Mouse (Mus musculus) hindbrain, embryonic 12.5 days (tissue): ENCODE data around the gene Cd3d. TPM values are rescaled to one million over a fixed set of nuclear protein-coding genes. Genes with fewer than 3 reads are reported as not detected.

Experiments
- ATAC-seq: fragments of 200-750 bp; cut with Nextera tagmentation; 2 replicates; pipeline ENCODE4 v1.8.0; 2017; ENCODE audit warnings: moderate TSS enrichment; ENCODE audit not compliant: low FRiP score
- H3K27ac ChIP-seq: fragments of 300-500 bp; sonication (generic); 2 replicates; pipeline ENCODE4 v1.5.1; 2016; ENCODE audit warnings: mild to moderate bottlenecking
- H3K27me3 ChIP-seq: fragments of 300-500 bp; sonication (generic); 2 replicates; pipeline ENCODE4 v1.6.1; 2016; ENCODE audit warnings: mild to moderate bottlenecking
- H3K36me3 ChIP-seq: fragments of 300-500 bp; sonication (generic); 2 replicates; pipeline ENCODE4 v1.6.1; 2016; ENCODE audit warnings: mild to moderate bottlenecking
- H3K4me1 ChIP-seq: fragments of 300-500 bp; sonication (generic); 2 replicates; pipeline ENCODE4 v1.6.1; 2016
- H3K4me2 ChIP-seq: fragments of 300-500 bp; sonication (generic); replicated peaks from 2 replicates; pipeline ENCODE4 v1.6.1; 2016; ENCODE audit warnings: mild to moderate bottlenecking
- H3K4me3 ChIP-seq: fragments of 300-500 bp; sonication (generic); 2 replicates; pipeline ENCODE4 v1.5.1; 2016; ENCODE audit warnings: mild to moderate bottlenecking
- H3K9ac ChIP-seq: fragments of 300-500 bp; sonication (generic); 2 replicates; pipeline ENCODE4 v1.6.1; 2016; ENCODE audit warnings: mild to moderate bottlenecking, moderate library complexity
- H3K9me3 ChIP-seq: fragments of 300-500 bp; sonication (generic); replicated peaks from 2 replicates; pipeline ENCODE4 v1.6.1; 2016; ENCODE audit warnings: mild to moderate bottlenecking
- WGBS: fragments of 180-500 bp; shearing (Covaris S2); methylation state at CpG from one replicate; pipeline ENCODE4 v1.1.7; 2016; 5-methylcytosine and 5-hydroxymethylcytosine counted together
- polyA plus RNA-seq: library from polyadenylated mRNA; unstranded; fragments of >200 nt; fragmentation: Nextera tagmentation; extraction: Ambion mirVana; gene quantifications from 2 replicates; pipeline ENCODE4 v1.2.1, GENCODE M21; 2016

Gene Cd3d
- polyA plus RNA-seq, 1 experiment from 2014 or later, result not detected

DNA sequence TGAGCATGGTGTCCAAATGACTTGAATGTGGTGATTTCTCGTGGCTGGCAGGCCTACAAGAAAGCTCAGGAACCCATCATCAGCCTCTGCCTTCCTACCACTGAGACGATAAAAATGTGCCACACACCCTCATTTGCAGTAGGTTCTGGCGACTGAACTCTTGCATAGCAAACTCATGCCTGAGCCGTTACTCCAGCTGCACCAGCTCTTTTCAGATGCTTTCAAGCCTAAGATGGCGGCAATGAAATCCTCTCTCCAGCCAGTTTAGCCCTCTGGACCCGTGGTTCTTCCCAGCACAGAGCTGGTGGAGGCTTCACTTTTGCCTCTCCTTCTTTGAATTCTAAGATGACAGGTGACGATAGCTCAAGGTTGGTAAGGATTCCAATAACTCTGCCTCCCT is 1.8 kb upstream of the Cd3d start:
- no peak overlapping the region for H3K27ac ChIP-seq

DNA sequence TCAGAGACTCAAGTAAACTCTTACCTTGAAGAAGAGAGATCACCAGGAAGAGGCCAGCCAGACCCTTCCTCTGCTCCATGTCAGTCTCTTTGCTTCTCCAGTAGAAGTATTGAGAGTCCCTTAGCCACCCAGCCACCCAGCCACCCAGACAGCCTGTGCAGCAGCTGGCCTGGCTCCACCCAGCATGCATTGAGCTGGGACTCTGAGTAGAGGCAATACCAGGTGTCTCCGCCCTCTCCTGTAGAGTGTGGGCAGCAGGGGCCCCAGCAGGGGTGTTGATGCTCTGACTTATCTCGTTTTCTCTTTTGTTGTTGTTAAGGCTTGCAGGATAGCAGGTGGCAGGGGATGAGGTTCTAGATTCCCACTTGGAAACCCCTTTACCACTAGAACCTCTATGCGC is 1.3 kb upstream of the Cd3d start, which contains the start of gene Cd3g:
Gene Cd3g (minus strand): TSS at position 190 of the 400 bp plus-strand sequence.
- peaks cover 3% of the 10 kb centered on the region; the same call in 1 of the 2 replicates for H3K27me3 ChIP-seq
- H3K4me3 ChIP-seq, result no peak within 1 kb of the TSS
- H3K4me1 ChIP-seq, result no peaks in the 10 kb centered on the region
- no peaks in the 10 kb centered on the region for H3K36me3 ChIP-seq
- H3K4me2 ChIP-seq, result no peak within 1 kb of the TSS
- H3K9me3 ChIP-seq, result no peaks in the 10 kb centered on the region
- WGBS, result 79% methylated on average over 3 of the region's 3 CpGs
- no peak within 1 kb of the TSS for H3K9ac ChIP-seq
- no peak within 1 kb of the TSS for H3K27ac ChIP-seq
- ATAC-seq, result no peak

More for the DNA sequence above, 1.8 kb upstream of the Cd3d start:
- Histone ChIP-seq H3K9me3 (no peaks in the 10 kb centered on the region), H3K9ac (no peak overlapping the region), H3K4me2 (no peak overlapping the region), H3K27me3 (peaks cover 3% of the 10 kb centered on the region; the same call in 1 of the 2 replicates), H3K4me1 (no peaks in the 10 kb centered on the region), H3K36me3 (no peaks in the 10 kb centered on the region), H3K4me3 (no peak overlapping the region)
- no peak for ATAC-seq
- 82% methylated on average over 7 of the region's 7 CpGs for WGBS

DNA sequence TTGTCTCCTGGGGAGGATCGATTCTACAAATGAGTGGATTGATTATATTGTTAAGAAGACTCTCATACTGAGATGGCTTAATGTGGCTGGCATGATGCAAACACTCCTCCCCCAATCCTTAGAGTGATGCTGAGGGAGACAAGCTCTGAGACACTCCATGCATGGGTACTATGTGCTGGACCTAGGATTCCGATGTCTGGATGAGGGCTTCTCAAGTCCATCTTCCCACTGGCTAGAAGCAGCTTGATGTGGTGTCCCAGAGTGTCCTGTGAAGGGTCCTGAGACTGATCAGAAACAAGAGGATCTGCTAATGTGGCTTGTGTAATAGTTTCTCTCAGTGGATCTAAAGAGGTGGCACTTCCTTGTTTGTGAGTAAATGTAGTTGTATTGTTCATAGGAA is 482 bp upstream of the Cd3d start:
- no peaks in the 10 kb centered on the region for H3K4me1 ChIP-seq
- WGBS, result 95% methylated on average over 2 of the region's 2 CpGs
- no peaks in the 10 kb centered on the region for H3K9me3 ChIP-seq
- no peak for ATAC-seq
- H3K27me3 ChIP-seq, result peaks cover 3% of the 10 kb centered on the region; the same call in 1 of the 2 replicates
- H3K36me3 ChIP-seq, result no peaks in the 10 kb centered on the region
- H3K9ac ChIP-seq, result no peak overlapping the region
- no peak overlapping the region for H3K27ac ChIP-seq
- no peak overlapping the region for H3K4me3 ChIP-seq
- H3K4me2 ChIP-seq, result no peak overlapping the region

DNA sequence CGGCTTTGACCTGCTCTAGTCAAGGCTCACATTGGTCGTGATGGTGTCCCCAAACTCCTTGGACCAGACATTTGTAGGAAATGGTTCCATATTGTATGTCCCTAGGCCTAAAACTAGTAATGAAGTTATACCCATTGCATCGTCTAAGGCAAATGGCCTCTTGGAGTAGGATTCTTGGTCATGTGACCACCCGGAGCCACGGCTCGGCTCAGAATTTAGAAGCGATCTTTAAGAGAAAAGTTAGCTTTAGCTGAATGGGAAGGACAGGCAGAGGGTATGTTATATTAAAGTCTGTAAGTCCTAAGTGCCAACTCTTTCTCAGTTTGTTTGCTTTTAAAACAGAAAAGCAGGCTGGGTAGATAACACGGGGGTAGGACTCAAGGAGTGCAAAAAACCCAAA is 495 bp downstream of the Cd3d start:
- no peaks in the 10 kb centered on the region for H3K9me3 ChIP-seq
- 92% methylated on average over 8 of the region's 8 CpGs for WGBS
- peaks cover 3% of the 10 kb centered on the region; the same call in 1 of the 2 replicates for H3K27me3 ChIP-seq
- no peak overlapping the region for H3K9ac ChIP-seq
- H3K4me2 ChIP-seq, result no peak overlapping the region
- no peak overlapping the region for H3K4me3 ChIP-seq
- no peaks in the 10 kb centered on the region for H3K4me1 ChIP-seq
- no peaks in the 10 kb centered on the region for H3K36me3 ChIP-seq
- no peak overlapping the region for H3K27ac ChIP-seq
- no peak for ATAC-seq

DNA sequence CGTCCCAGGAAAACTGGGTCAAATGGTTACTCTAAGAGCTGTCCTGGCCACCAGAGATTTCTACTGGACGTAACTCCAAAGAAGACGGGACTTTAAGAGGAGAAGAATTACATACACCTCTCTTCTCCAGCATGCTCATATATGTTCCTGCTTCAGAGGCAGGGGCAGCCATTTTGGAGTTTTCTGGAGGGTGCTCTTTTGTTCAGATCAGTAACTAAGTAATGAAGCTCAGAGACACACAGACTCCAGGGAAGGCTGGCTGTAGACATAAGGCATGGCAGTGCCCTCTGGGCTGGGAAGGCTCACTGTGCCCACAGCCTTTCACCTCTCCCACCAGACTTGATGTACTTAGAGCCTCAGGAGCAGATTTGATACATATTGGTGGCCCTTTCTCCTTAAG is 945 bp downstream of the Cd3d start:
- Histone ChIP-seq H3K4me2 (no peak overlapping the region), H3K4me3 (no peak overlapping the region), H3K9ac (no peak overlapping the region), H3K36me3 (no peaks in the 10 kb centered on the region), H3K9me3 (no peaks in the 10 kb centered on the region), H3K27ac (no peak overlapping the region), H3K4me1 (no peaks in the 10 kb centered on the region), H3K27me3 (peaks cover 3% of the 10 kb centered on the region; the same call in 1 of the 2 replicates)
- WGBS, result 86% methylated on average over 3 of the region's 3 CpGs
- ATAC-seq, result no peak

DNA sequence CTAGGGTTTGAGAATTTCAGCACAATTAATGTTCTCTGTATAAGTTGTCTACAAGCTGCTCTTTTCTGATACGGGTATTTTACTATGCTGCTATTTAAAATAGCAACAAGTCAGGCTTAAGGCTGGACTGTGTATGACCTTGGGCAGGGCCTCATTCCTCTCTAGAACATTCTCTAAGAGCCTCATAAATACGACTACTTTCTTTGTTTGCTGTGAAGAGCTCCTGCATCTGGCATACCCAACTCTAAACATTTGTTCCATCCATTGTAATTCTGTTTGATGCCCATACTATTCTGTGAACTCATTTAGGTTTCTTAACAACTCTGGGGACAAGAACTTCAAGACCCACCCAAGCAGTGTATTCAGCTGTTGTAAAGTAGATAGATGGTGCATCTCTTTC is 1.4 kb downstream of the Cd3d start:
- 78% methylated on average over 2 of the region's 2 CpGs for WGBS
- H3K27me3 ChIP-seq, result peaks cover 3% of the 10 kb centered on the region; the same call in 1 of the 2 replicates

DNA sequence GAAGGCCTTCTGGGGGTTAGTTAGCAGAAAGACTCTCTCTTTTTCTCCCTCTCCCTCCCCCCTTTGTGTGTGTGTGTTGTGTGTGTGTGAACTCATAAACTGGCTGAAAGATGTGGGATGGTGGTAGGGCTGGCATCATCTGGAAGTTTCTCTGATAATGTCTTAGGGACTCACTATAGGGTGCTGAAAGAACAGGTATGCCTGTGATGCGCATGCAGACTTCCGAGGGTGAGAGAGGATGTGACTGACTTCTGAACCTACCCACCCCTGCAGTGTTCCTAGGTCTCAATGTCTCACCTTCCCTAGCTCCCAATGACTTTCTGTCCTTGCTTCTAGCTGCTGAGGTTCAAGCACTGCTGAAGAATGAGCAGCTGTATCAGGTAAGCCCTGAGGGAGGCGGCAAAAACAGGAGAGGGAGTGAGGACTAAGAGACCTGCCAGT is 4.2 kb downstream of the Cd3d start:
- Histone ChIP-seq H3K36me3 (no peaks in the 10 kb centered on the region), H3K4me3 (no peak overlapping the region), H3K9me3 (no peaks in the 10 kb centered on the region), H3K9ac (no peak overlapping the region), H3K4me1 (no peaks in the 10 kb centered on the region), H3K27ac (no peak overlapping the region), H3K27me3 (no peaks in the 10 kb centered on the region), H3K4me2 (no peak overlapping the region)
- no peak for ATAC-seq
- WGBS, result 81% methylated on average over 3 of the region's 3 CpGs

More for the DNA sequence above, 1.4 kb downstream of the Cd3d start:
- ATAC-seq, result no peak
- no peaks in the 10 kb centered on the region for H3K9me3 ChIP-seq
- H3K9ac ChIP-seq, result no peak overlapping the region
- H3K4me1 ChIP-seq, result no peaks in the 10 kb centered on the region
- no peak overlapping the region for H3K4me3 ChIP-seq
- H3K27ac ChIP-seq, result no peak overlapping the region
- no peaks in the 10 kb centered on the region for H3K36me3 ChIP-seq
- no peak overlapping the region for H3K4me2 ChIP-seq

DNA sequence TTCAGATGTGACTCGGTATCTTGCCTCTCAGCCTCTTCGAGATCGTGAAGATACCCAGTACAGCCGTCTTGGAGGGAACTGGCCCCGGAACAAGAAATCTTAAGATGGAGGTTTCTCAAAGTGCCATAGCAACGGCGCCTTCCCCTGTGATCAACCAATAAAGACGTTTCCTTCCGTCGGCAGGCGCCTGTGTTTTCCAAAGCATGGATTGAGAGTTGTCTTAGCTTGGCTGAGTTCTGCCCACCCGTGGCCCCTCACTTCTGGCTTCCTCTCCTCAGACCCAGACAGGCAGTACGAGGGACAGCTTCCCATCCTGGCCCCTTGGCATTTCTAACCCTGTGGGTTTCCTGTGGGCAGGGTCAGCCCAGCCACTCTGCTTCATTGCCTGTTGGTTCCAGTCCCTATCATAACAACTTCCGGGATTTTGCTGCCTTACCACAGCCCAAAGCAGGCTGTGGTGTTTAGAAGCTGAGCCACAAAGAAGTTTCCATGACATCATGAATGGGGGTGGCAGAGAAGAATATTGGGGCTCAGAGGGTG is 4.7 kb downstream of the Cd3d start:
- Histone ChIP-seq H3K9ac (no peak overlapping the region), H3K4me1 (no peaks in the 10 kb centered on the region), H3K4me2 (no peak overlapping the region), H3K27ac (no peak overlapping the region), H3K4me3 (no peak overlapping the region), H3K27me3 (no peaks in the 10 kb centered on the region), H3K36me3 (no peaks in the 10 kb centered on the region), H3K9me3 (no peaks in the 10 kb centered on the region)
- WGBS, result 60% methylated on average over 14 of the region's 14 CpGs
- no peak for ATAC-seq

DNA sequence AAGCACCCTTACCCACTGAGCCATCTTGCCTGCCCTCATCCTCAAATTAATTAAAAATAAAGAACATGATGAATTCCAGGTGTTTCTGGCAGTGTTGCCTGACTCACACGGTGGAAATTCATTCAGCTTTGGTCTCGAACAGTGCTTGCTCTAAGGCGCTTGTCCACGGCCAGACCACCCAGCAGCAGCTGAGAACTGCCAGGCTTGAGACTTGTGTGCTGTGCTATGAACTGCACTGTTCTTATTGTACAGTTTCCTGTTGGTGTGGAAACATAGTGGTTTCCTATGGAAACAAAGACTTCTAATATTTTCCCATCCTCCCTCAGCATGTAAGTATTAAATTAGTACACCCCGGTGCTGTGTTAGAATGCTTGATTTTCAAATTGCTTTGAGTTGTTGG is 5.4 kb downstream of the Cd3d start:
- ATAC-seq, result no peak
- WGBS, result 72% methylated on average over 5 of the region's 5 CpGs

DNA sequence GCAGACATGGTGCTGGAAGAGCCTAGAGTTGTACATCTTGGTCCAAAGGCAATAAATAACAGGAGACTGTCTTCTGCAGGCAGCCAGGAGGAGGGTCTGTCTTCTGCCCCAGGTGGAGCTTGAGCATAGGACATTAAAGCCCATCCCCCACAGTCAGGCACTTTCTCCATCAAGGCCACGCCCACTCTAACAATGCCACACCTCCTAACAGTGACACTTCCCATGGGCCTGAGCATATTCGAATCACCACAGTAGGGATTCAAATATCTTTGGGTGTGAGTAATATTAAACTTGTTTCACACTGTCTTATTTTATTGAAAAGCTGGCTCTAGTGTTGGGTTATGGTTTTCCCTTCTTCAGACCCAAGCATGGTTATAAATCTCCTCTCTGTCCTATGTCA is 10.2 kb downstream of the Cd3d start:
- 89% methylated on average over 2 of the region's 2 CpGs for WGBS
- H3K9ac ChIP-seq, result no peak overlapping the region

More for the DNA sequence above, 5.4 kb downstream of the Cd3d start:
- Histone ChIP-seq H3K4me3 (no peak overlapping the region), H3K9me3 (no peaks in the 10 kb centered on the region), H3K27me3 (no peaks in the 10 kb centered on the region), H3K9ac (no peak overlapping the region), H3K36me3 (no peaks in the 10 kb centered on the region), H3K27ac (no peak overlapping the region), H3K4me2 (no peak overlapping the region), H3K4me1 (no peaks in the 10 kb centered on the region)

DNA sequence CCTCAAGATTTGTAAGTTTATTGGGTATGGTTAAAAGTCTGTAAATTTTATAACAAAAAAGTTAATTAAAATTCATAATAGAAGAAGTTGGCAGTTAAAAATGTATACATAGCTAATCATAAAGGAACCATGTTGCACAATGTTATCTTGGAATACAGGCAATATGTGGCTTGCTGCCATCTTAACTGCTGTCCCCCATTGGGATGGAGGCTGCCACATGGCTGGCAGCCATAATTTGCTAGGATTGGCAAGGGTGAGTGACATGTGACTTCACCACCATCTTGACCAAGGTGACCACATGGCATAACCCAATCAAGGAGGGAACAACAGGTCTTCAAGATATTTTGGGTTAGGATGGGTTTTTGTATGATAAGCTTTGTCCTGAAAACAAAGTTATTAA is 10.7 kb downstream of the Cd3d start:
- Histone ChIP-seq H3K27ac (no peak overlapping the region), H3K36me3 (no peaks in the 10 kb centered on the region)
- ATAC-seq, result no peak

More for the DNA sequence above, 10.2 kb downstream of the Cd3d start:
- no peak overlapping the region for H3K4me2 ChIP-seq
- H3K36me3 ChIP-seq, result no peaks in the 10 kb centered on the region
- H3K9me3 ChIP-seq, result no peaks in the 10 kb centered on the region
- H3K4me3 ChIP-seq, result no peak overlapping the region
- H3K27me3 ChIP-seq, result no peaks in the 10 kb centered on the region
- H3K4me1 ChIP-seq, result no peaks in the 10 kb centered on the region
- H3K27ac ChIP-seq, result no peak overlapping the region
- no peak for ATAC-seq

DNA sequence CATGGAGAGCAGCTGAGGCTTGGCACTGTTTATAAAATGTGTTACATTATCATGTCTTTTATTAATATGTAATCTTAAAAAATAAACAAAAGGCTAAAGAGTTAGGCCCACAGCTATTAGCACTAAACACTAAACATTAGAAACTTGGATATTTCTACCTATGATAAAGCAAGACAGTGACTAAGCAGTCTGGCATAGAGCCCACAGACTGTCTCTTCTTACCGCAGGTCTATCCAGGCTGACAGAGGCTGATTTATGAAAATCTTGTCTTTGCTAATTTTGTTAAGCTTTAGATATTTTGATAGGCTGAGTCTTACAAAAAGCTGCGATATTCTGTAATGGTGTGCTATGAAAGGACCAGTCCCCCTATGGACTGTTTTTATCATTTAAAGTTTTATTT is 11.7 kb downstream of the Cd3d start:
- no peaks in the 10 kb centered on the region for H3K36me3 ChIP-seq
- H3K9ac ChIP-seq, result no peak overlapping the region
- no peak overlapping the region for H3K4me2 ChIP-seq
- H3K27ac ChIP-seq, result no peak overlapping the region
- no peaks in the 10 kb centered on the region for H3K4me1 ChIP-seq
- H3K9me3 ChIP-seq, result no peaks in the 10 kb centered on the region
- no peak for ATAC-seq
- WGBS, result 94% methylated on average over 2 of the region's 2 CpGs
- no peak overlapping the region for H3K4me3 ChIP-seq
- H3K27me3 ChIP-seq, result no peaks in the 10 kb centered on the region

More for the DNA sequence above, 10.7 kb downstream of the Cd3d start:
- H3K4me2 ChIP-seq, result no peak overlapping the region
- no peak overlapping the region for H3K9ac ChIP-seq
- no peaks in the 10 kb centered on the region for H3K27me3 ChIP-seq
- no peaks in the 10 kb centered on the region for H3K9me3 ChIP-seq
- H3K4me1 ChIP-seq, result no peaks in the 10 kb centered on the region
- H3K4me3 ChIP-seq, result no peak overlapping the region

DNA sequence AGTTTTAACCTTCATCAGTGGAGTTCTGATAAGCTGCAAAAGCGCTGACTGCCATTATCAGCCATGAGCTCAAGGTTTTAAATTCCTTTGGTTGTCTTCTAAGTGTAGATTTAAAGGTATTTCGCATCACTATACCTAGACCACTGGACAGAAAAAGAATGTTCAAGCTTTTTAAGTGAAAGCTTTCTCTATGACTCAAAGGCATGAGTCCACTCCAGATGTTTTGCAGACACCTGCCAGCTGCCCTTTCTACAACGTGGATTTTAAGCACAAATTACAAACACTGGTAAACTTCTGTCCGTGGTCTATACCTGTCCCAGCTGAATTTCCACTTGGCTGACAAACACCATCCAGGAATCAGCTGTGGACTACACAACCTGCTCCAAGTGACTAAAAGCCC is 13.4 kb downstream of the Cd3d start:
- Histone ChIP-seq H3K36me3 (no peaks in the 10 kb centered on the region), H3K9me3 (no peaks in the 10 kb centered on the region), H3K4me2 (no peak overlapping the region), H3K4me3 (no peak overlapping the region), H3K9ac (no peak overlapping the region), H3K27ac (no peak overlapping the region), H3K27me3 (no peaks in the 10 kb centered on the region), H3K4me1 (no peaks in the 10 kb centered on the region)
- 76% methylated on average over 4 of the region's 4 CpGs for WGBS
- ATAC-seq, result no peak
